Comparison of ENCODE assay signal across 29 mouse cellular contexts in the genomic region with DNA sequence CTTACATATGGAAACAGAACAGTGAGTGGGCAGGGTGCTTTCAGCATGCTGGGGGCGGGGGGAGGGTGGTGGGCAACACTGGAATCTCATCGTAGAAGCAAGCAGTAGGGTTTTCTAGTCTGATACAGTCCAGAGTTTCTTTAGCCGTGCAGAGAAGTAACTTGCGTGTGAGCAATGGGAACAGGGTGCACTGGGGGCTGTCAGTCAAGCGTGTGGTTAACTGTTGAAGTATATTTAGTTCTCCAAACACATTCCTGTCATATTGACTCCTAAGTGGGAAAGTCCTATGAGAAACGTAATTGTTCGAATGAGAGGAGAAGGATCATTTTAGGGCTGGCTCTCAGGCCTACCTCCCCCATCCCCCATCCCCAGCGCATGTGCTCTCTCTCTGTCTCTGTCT. TPM values are rescaled to one million over a fixed set of nuclear protein-coding genes. Genes with fewer than 3 reads are reported as not detected.
"Had no signal": no experiment of that assay in that cellular context is flagged by ENCODE, and none has a peak within 500 bp of the region (broad histone marks: within the 10 kb centered on the region; RNA-seq: fewer than 3 reads in every experiment).

No protein-coding gene starts in this region.

- H3K4me2 ChIP-seq: heart, embryonic 12.5 days; hindbrain, embryonic 13.5 days; hindbrain, embryonic 15.5 days; limb, embryonic 13.5 days; limb, embryonic 15.5 days; liver, embryonic 12.5 days had no signal

- DNase-seq: gastrocnemius, postnatal 10 days; gastrocnemius, postnatal 25 days; heart, adult 18-20 months; heart, postnatal 10 days; heart, postnatal 36 days; kidney, adult 18-20 months; kidney, adult 8-10 months; kidney, postnatal 10 days; kidney, postnatal 25 days; kidney, postnatal 4 days; left cerebral cortex, postnatal 4 days; lung, adult 18-20 months had no signal

- H3K9me3 ChIP-seq: heart, embryonic 12.5 days; hindbrain, embryonic 13.5 days; hindbrain, embryonic 15.5 days; limb, embryonic 13.5 days; limb, embryonic 15.5 days; liver, embryonic 12.5 days had no signal

- H3K36me3 ChIP-seq: heart, embryonic 12.5 days; hindbrain, embryonic 13.5 days; hindbrain, embryonic 15.5 days; limb, embryonic 13.5 days; limb, embryonic 15.5 days; liver, embryonic 12.5 days had no signal

- H3K4me1 ChIP-seq: hindbrain, embryonic 13.5 days; hindbrain, embryonic 15.5 days; limb, embryonic 13.5 days; limb, embryonic 15.5 days; liver, embryonic 12.5 days had no signal

- ATAC-seq: hindbrain, postnatal 0 days; intestine, postnatal 0 days; liver, embryonic 12.5 days had no signal

- H3K27ac ChIP-seq: hindbrain, embryonic 13.5 days; hindbrain, embryonic 15.5 days; hindbrain, postnatal 0 days; layer of hippocampus, adult 2 months; left cerebral cortex, adult 2 months; limb, embryonic 13.5 days; limb, embryonic 15.5 days; liver, embryonic 12.5 days; liver, embryonic 14.5 days had no signal

- H3K9ac ChIP-seq: heart, embryonic 12.5 days; hindbrain, embryonic 13.5 days; hindbrain, embryonic 15.5 days; limb, embryonic 13.5 days; limb, embryonic 15.5 days; liver, embryonic 12.5 days; liver, embryonic 14.5 days had no signal

- H3K4me3 ChIP-seq: heart, embryonic 12.5 days; hindbrain, embryonic 13.5 days; hindbrain, embryonic 15.5 days; layer of hippocampus, adult 2 months; left cerebral cortex, adult 2 months; limb, embryonic 13.5 days; limb, embryonic 15.5 days; liver, embryonic 12.5 days had no signal

RNA-seq across cellular contexts. Expression of a gene that starts 20.5 kb away (rescaled TPM):
- total RNA-seq: hematopoietic stem cell, adult 5-6 weeks; liver, adult 2 months had no signal
- polyA plus RNA-seq: heart, embryonic 14.5 days; heart, embryonic 16.5 days; intestine, embryonic 14.5 days; intestine, postnatal 0 days; liver, adult 2 months; liver, embryonic 12.5 days; liver, embryonic 16.5 days had no signal
